Mouse (Mus musculus) liver, adult (tissue): ENCODE measurements around the gene Ddx39.

Experiments used
- GATA4 ChIP-seq: IDR thresholded peaks from 2 replicates; pipeline ENCODE4 v1.6.1; 2014; ENCODE audit warnings: mild to moderate bottlenecking, low read length; ENCODE audit not compliant: insufficient replicate concordance

The Ddx39 gene

DNA sequence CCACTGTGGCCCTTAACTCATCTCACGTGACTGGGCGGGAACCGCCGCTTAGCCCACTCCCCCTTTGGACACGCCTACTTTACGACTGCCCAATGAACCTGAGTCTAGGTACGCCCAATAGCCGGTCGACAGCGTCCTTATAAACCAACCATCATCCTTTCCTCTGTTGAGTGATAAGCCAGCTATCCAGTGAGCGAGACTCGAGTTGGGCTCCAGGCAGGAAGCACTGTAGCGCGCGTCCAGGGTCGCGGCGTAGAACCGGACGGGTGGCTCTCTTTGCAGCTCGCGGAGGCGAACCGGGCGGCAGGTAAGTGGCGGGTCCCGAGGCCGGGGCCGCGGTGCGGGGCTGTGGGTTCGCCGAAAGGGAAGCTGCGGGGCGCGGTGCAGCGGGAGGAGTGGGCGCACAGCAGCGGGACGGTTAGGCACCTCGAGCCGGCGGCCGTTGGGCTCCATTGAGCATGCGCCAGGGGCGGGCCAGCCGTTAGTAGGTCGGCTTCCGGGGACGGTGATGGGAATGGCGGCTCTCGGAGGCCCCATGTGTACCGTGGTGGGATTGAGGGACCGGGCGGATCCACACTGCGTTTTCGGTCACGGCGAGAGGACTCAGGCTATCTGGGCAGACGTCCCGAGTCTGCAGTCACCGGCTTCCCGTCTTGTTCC lies at the start of gene Ddx39:
Gene Ddx39, plus strand, starts transcription at position 147 of the 660 bp plus-strand sequence.
- TF ChIP-seq GATA4: peak; percentile 27; the same call in 1 of the 2 replicates

DNA sequence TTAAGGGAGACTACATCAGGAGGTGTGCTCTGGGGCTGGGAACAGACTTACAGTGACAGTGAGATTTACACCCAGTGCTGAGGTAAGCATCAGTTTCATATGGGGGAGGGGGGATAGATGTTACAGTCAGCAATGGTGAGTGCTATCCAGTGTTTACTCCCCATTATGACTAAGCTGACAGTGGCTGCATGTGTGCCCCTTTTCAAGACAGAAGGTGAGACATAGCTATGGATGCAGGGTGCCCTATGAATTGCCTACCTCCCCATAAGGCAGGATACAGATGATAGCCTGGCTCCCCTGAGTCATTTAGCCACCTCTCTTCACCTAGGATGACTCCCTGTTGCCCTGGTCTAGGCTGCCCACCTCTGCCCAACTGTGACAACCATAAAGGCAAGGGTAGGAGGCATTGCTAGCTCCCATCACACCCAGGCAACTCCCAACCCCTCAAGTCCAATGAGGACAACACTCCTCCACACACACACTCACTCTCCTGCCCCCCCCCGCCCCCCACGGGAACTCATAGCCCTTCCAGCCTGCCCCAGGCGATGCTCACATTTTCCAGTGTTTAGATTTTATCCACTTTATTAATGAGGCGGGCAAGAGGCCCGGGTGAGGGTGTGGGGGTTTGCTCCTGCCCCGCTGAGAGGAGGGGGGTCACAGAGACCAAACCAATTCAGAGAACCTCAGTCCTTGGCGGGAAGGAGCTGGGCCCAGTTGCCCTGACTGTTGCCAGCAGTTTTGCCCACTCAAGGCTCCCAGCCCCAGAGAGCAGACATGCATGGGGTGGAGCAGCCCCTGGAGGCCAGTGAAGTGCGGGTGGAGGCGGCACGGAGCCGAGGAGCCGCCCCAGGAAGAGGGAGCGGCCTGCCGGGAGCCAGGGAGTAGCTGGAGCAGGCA lies 48.8 kb upstream of the Ddx39 start, which contains the start of gene Ptger1:
Gene Ptger1, plus strand, starts transcription at position 710 of the 897 bp plus-strand sequence.
- no peak for TF ChIP-seq GATA4

DNA sequence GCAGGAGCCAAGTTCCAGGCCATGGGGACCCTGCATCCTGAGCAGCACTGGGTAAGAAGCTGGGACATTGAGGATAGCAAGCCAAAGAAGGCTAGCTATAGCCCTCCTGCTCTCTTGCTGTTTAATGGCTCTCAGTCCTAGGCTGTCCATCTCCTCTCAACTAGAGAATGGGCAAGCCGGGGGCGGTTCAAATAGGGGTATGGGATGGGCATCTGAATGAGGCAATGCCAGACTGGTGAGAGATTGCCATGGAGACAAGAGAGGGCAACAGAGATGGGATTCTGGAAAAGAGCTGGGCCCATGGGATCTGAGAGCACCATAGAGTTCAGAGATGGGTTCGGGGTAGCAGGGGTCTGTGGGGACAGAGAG lies 48.1 kb upstream of the Ddx39 start:
- no peak for TF ChIP-seq GATA4

DNA sequence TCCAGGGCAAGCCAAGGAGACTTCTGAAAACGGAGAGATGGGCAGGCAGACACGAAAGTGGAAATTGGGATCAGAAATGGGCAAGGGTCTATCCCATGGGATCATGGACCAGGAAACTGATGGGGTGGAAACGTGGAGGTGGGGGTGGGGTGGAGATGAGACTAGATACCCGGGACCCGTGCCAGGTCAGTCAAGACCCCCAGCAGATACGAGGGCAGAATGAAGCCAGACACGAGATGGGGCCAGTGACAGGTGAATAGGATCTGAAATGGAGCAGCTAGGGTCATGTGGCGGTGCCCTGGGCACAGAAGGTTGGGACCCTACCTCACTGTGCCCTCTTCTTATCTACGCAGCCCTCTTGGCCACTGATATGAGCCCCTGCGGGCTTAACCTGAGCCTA lies 47.5 kb upstream of the Ddx39 start:
- TF ChIP-seq GATA4: no peak

DNA sequence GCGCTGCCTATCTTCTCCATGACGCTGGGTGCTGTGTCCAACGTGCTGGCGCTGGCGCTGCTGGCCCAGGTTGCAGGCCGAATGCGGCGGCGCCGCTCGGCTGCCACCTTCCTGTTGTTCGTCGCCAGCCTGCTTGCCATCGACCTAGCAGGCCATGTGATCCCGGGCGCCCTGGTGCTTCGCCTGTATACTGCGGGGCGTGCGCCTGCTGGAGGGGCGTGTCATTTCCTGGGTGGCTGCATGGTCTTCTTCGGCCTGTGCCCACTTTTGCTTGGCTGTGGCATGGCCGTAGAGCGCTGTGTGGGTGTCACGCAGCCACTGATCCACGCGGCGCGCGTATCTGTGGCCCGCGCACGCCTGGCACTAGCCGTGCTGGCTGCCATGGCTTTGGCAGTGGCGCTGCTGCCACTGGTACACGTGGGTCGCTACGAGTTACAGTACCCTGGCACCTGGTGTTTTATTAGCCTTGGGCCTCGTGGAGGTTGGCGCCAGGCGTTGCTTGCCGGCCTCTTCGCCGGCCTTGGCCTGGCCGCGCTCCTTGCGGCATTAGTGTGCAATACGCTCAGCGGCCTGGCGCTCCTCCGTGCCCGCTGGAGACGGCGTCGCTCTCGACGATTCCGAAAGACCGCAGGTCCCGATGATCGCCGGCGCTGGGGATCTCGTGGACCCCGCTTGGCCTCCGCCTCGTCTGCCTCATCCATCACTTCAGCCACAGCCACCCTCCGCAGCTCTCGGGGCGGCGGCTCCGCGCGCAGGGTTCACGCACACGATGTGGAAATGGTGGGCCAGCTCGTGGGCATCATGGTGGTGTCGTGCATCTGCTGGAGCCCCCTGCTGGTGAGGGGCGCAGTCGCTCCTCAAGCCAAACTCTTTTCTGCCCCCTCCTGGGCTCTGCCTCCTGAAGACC lies 46.7 kb upstream of the Ddx39 start:
- no peak for TF ChIP-seq GATA4

- no peak for TF ChIP-seq GATA4
These were observed 46.0 kb upstream of the Ddx39 start for GRCm38 (mm10) chr8:83669013-83669412.

- TF ChIP-seq GATA4: no peak
These were observed 42.0 kb upstream of the Ddx39 start for GRCm38 (mm10) chr8:83672936-83673335.

DNA sequence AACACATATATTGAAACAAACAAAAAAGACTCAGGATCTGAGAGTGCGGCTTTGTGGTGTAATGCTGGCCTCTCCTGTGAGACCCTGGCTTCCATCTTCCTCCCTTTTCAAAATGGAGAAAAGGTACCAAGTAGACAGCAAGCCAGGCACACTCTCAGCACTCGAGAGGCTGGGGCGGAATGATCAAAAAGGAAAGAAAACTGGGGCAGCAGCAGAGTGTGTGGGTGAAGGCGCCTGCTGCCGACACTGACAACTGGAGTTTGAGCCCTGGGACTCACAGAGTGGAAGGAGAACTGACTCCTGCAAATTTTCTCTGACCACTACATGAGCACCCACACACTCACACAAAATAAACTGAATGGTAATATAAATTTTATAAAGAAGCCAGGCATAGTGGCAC lies 40.5 kb upstream of the Ddx39 start:
- no peak for TF ChIP-seq GATA4

GRCm38 (mm10) chr8:83679866-83680265 lies 35.1 kb upstream of the Ddx39 start:
- TF ChIP-seq GATA4: no peak

GRCm38 (mm10) chr8:83680603-83681002 lies 34.4 kb upstream of the Ddx39 start:
- TF ChIP-seq GATA4: no peak

DNA sequence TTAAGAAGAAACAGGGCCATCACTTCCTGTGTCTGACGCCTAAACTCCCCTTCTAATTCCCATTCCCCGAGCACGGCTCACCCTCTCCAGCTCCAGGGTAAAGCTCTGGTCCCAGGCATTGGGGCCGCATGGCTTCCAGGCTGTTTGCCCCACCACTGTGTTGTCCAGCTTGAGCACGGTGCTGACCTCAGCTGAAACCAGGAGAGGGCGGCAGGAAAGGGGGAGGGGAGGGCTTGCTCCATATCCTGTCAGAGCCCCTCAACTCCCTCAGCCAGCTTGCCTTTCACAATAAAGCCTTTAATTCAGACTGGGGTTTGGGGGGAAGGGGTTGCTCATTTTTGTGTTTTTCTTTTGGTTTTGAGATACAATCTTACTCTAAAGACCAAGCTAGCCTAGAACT lies 33.9 kb upstream of the Ddx39 start:
- TF ChIP-seq GATA4: no peak

DNA sequence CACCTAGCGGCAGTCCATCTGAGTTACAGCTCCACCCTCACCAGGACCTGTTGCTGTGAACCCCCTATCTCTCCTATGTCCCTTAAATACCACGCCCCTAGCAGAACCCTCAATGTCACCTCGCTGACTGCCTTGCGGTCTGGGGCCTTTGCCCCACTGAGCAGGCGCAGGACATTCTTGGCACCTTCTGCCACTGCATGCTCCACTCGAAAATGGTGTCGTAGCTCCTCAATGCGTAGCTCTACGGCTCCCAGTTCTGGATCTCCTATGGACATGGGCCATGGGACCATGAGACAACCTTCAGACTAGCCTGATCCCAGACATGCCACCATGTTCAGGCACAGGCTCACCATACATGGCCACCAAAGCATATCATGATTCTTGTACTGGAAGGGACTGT lies 30.5 kb upstream of the Ddx39 start:
- TF ChIP-seq GATA4: no peak

GRCm38 (mm10) chr8:83689264-83689663 lies 25.7 kb upstream of the Ddx39 start:
- no peak for TF ChIP-seq GATA4

DNA sequence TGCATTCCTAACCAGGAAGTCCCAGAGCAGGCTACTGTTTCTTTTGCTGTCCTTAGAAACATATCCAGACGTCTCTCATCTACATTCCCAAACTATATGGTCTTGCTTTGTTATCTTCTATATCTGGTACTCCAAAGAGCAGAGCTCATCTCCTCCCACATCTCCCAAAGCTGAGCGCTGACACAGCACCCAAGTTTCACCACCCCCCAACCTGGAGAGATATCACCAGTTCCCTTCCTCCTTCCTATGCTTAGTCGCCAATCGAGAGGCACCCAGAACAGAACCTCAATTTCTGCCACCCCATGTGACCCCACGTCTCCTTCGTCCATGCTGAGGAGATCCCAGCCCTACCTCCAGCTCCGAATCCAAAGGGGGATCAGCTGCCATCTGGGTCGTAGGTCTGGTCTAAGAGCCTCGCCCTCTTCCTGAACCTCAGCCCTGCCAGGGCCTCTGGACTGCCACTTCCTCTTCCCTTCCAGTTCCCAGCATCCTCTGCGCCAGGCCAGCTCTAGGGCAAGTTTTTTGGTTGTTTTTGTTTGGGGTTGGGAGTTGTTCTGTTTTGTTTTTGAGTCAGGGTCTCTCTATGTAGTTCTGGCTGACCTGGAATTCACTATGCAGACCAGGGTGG lies 21.3 kb upstream of the Ddx39 start:
- no peak for TF ChIP-seq GATA4
